Mouse (Mus musculus): Measurements from ENCODE around the gene Zfp821. TPM values are rescaled to one million over a fixed set of nuclear protein-coding genes. Genes with fewer than 3 reads are reported as not detected.
A peak's percentile ranks its signal among the peaks of the same experiment; 100 is the strongest.

Zfp821 gene
- total and polyA plus RNA-seq, 2 experiments, result 0.73 to 1.8 TPM

GRCm38 (mm10) chr8:109675896-109676643, 29.3 kb upstream of the Zfp821 start:
- Histone ChIP-seq H3K36me3 (ENCODE audit: control insufficient read depth, insufficient read depth, low read length) (peaks cover 85% of the 10 kb centered on the region), H3K4me1 (ENCODE audit: control insufficient read depth, insufficient read depth, low read length) (peaks cover 2% of the 10 kb centered on the region; the same call in 1 of the 2 replicates), H3K79me2 (ENCODE audit: control insufficient read depth, insufficient read depth, low read length) (no peaks in the 10 kb centered on the region), H3K27me3 (ENCODE audit: control insufficient read depth, insufficient read depth, low read length) (no peaks in the 10 kb centered on the region), H3K4me3 (ENCODE audit: insufficient read depth, low read depth, low read length) (no peak overlapping the region), H3K27ac (replicated peaks; ENCODE audit: insufficient read depth, low read depth, low read length) (no peak overlapping the region), H3K9ac (ENCODE audit: low read depth, low read length) (no peak overlapping the region)
- TF ChIP-seq CTCF (IDR thresholded peaks at IDR 0.05; ENCODE audit: low read depth, low read length), result no peak
- no peak for TF ChIP-seq POLR2A (IDR thresholded peaks at IDR 0.05; ENCODE audit: extremely low read depth, insufficient read depth, low read length)
- 97% methylated on average over 9 of the region's 9 CpGs for WGBS
- DNase-seq (ENCODE audit: extremely low read depth, low read depth, low spot score), result no peak

- TF ChIP-seq CTCF (IDR thresholded peaks at IDR 0.05; ENCODE audit: low read depth, low read length) (no peak), POLR2A (IDR thresholded peaks at IDR 0.05; ENCODE audit: extremely low read depth, insufficient read depth, low read length) (no peak)
- peaks cover 49% of the 10 kb centered on the region for H3K36me3 ChIP-seq (ENCODE audit: control insufficient read depth, insufficient read depth, low read length)
- 65% methylated on average over 3 of the region's 3 CpGs for WGBS
These were observed 23.8 kb upstream of the Zfp821 start for GRCm38 (mm10) chr8:109681535-109681934.

GRCm38 (mm10) chr8:109682120-109682519, 23.2 kb upstream of the Zfp821 start:
- 88% methylated on average over 5 of the region's 5 CpGs for WGBS
- H3K9ac ChIP-seq (ENCODE audit: low read depth, low read length), result no peak overlapping the region
- peaks cover 17% of the 10 kb centered on the region; the same call in 1 of the 2 replicates for H3K79me2 ChIP-seq (ENCODE audit: control insufficient read depth, insufficient read depth, low read length)
- peaks cover 7% of the 10 kb centered on the region; the same call in 1 of the 2 replicates for H3K4me1 ChIP-seq (ENCODE audit: control insufficient read depth, insufficient read depth, low read length)
- no peak overlapping the region for H3K4me3 ChIP-seq (ENCODE audit: insufficient read depth, low read depth, low read length)
- peak; percentile 35 for DNase-seq (ENCODE audit: extremely low read depth, low read depth, low spot score)
- TF ChIP-seq POLR2A (IDR thresholded peaks at IDR 0.05; ENCODE audit: extremely low read depth, insufficient read depth, low read length) (no peak), CTCF (IDR thresholded peaks at IDR 0.05; ENCODE audit: low read depth, low read length) (no peak)
- H3K36me3 ChIP-seq (ENCODE audit: control insufficient read depth, insufficient read depth, low read length), result peaks cover 43% of the 10 kb centered on the region
- H3K27ac ChIP-seq (replicated peaks; ENCODE audit: insufficient read depth, low read depth, low read length), result no peak overlapping the region
- H3K27me3 ChIP-seq (ENCODE audit: control insufficient read depth, insufficient read depth, low read length), result no peaks in the 10 kb centered on the region

More at GRCm38 (mm10) chr8:109681535-109681934, 23.8 kb upstream of the Zfp821 start:
- Histone ChIP-seq H3K4me1 (ENCODE audit: control insufficient read depth, insufficient read depth, low read length) (peaks cover 7% of the 10 kb centered on the region; the same call in 1 of the 2 replicates), H3K27me3 (ENCODE audit: control insufficient read depth, insufficient read depth, low read length) (no peaks in the 10 kb centered on the region), H3K79me2 (ENCODE audit: control insufficient read depth, insufficient read depth, low read length) (peaks cover 13% of the 10 kb centered on the region; the same call in 1 of the 2 replicates), H3K4me3 (ENCODE audit: insufficient read depth, low read depth, low read length) (no peak overlapping the region), H3K27ac (replicated peaks; ENCODE audit: insufficient read depth, low read depth, low read length) (no peak overlapping the region), H3K9ac (ENCODE audit: low read depth, low read length) (no peak overlapping the region)
- no peak for DNase-seq (ENCODE audit: extremely low read depth, low read depth, low spot score)

GRCm38 (mm10) chr8:109687248-109687647, 18.1 kb upstream of the Zfp821 start:
- H3K79me2 ChIP-seq (ENCODE audit: control insufficient read depth, insufficient read depth, low read length), result peaks cover 43% of the 10 kb centered on the region
- no peak for TF ChIP-seq CTCF (IDR thresholded peaks at IDR 0.05; ENCODE audit: low read depth, low read length)
- no peak for TF ChIP-seq POLR2A (IDR thresholded peaks at IDR 0.05; ENCODE audit: extremely low read depth, insufficient read depth, low read length)
- 84% methylated on average over 5 of the region's 5 CpGs for WGBS
- no peak for DNase-seq (ENCODE audit: extremely low read depth, low read depth, low spot score)
- no peak overlapping the region for H3K27ac ChIP-seq (replicated peaks; ENCODE audit: insufficient read depth, low read depth, low read length)
- no peak overlapping the region for H3K9ac ChIP-seq (ENCODE audit: low read depth, low read length)
- no peaks in the 10 kb centered on the region for H3K27me3 ChIP-seq (ENCODE audit: control insufficient read depth, insufficient read depth, low read length)
- peaks cover 17% of the 10 kb centered on the region for H3K4me1 ChIP-seq (ENCODE audit: control insufficient read depth, insufficient read depth, low read length)
- no peak overlapping the region for H3K4me3 ChIP-seq (ENCODE audit: insufficient read depth, low read depth, low read length)
- H3K36me3 ChIP-seq (ENCODE audit: control insufficient read depth, insufficient read depth, low read length), result peaks cover 4% of the 10 kb centered on the region; the same call in 1 of the 2 replicates

- Histone ChIP-seq H3K27me3 (ENCODE audit: control insufficient read depth, insufficient read depth, low read length) (no peaks in the 10 kb centered on the region), H3K36me3 (ENCODE audit: control insufficient read depth, insufficient read depth, low read length) (no peaks in the 10 kb centered on the region), H3K27ac (replicated peaks; ENCODE audit: insufficient read depth, low read depth, low read length) (no peak overlapping the region), H3K79me2 (ENCODE audit: control insufficient read depth, insufficient read depth, low read length) (peaks cover 34% of the 10 kb centered on the region), H3K9ac (ENCODE audit: low read depth, low read length) (no peak overlapping the region), H3K4me3 (ENCODE audit: insufficient read depth, low read depth, low read length) (no peak overlapping the region), H3K4me1 (ENCODE audit: control insufficient read depth, insufficient read depth, low read length) (peaks cover 13% of the 10 kb centered on the region)
- WGBS, result 50% methylated on average over 5 of the region's 5 CpGs
- no peak for DNase-seq (ENCODE audit: extremely low read depth, low read depth, low spot score)
- TF ChIP-seq POLR2A (IDR thresholded peaks at IDR 0.05; ENCODE audit: extremely low read depth, insufficient read depth, low read length) (no peak), CTCF (IDR thresholded peaks at IDR 0.05; ENCODE audit: low read depth, low read length) (0 out of 2 replicates have a peak, but pooled peaks have one; percentile 15)
These were observed 13.6 kb upstream of the Zfp821 start for GRCm38 (mm10) chr8:109691769-109692168.
